Mouse (Mus musculus) retina, embryonic 14.5 days (tissue): ENCODE data around the gene Krt16.
A peak's percentile ranks its signal among the peaks of the same experiment; 100 is the strongest.

Experiments used
- DNase-seq: peaks from one replicate; pipeline ENCODE4 v3.0.0-alpha.2; 2015; ENCODE audit warnings: low spot score

The Krt16 gene

GRCm38 (mm10) chr11:100248852-100249465, at the start of gene Krt16:
TSS of gene Krt16 (minus strand) at chr11:100248902.
- no peak for DNase-seq

- DNase-seq: peak; percentile 56
These were observed 49.1 kb upstream of the Krt16 start for GRCm38 (mm10) chr11:100297801-100298200.

GRCm38 (mm10) chr11:100295308-100295707, 46.6 kb upstream of the Krt16 start:
- peak; percentile 97 for DNase-seq

GRCm38 (mm10) chr11:100292884-100293283, 44.2 kb upstream of the Krt16 start:
- no peak for DNase-seq

- DNase-seq: no peak
These were observed 41.5 kb upstream of the Krt16 start for GRCm38 (mm10) chr11:100290235-100290634.

- DNase-seq: no peak
These were observed 40.2 kb upstream of the Krt16 start for GRCm38 (mm10) chr11:100288942-100289341.

- DNase-seq: no peak
These were observed 38.3 kb upstream of the Krt16 start for GRCm38 (mm10) chr11:100287024-100287423.

- no peak for DNase-seq
These were observed 36.3 kb upstream of the Krt16 start for GRCm38 (mm10) chr11:100284988-100285387.

- DNase-seq: peak; percentile 88
These were observed 33.8 kb upstream of the Krt16 start for GRCm38 (mm10) chr11:100282549-100282948.

- DNase-seq: peak; percentile 97
These were observed 33.2 kb upstream of the Krt16 start for GRCm38 (mm10) chr11:100281596-100282544.

- no peak for DNase-seq
These were observed 30.1 kb upstream of the Krt16 start for GRCm38 (mm10) chr11:100278759-100279158.

- no peak for DNase-seq
These were observed 29.2 kb upstream of the Krt16 start for GRCm38 (mm10) chr11:100277726-100278480.

GRCm38 (mm10) chr11:100275466-100275865, 26.8 kb upstream of the Krt16 start:
- DNase-seq: no peak

- no peak for DNase-seq
These were observed 26.0 kb upstream of the Krt16 start for GRCm38 (mm10) chr11:100274719-100275118.

GRCm38 (mm10) chr11:100271878-100272277, 23.2 kb upstream of the Krt16 start:
- DNase-seq: no peak

- no peak for DNase-seq
These were observed 21.2 kb upstream of the Krt16 start, which contains the start of gene Krt42 for GRCm38 (mm10) chr11:100269821-100270332. TSS of gene Krt42 (minus strand) at chr11:100269871.

GRCm38 (mm10) chr11:100262058-100262980, 13.6 kb upstream of the Krt16 start:
- DNase-seq: no peak

- DNase-seq: no peak
These were observed 12.5 kb upstream of the Krt16 start for GRCm38 (mm10) chr11:100261235-100261605.

GRCm38 (mm10) chr11:100260514-100261234, 12.0 kb upstream of the Krt16 start, which contains the start of gene Krt17:
TSS of gene Krt17 (minus strand) at chr11:100261029.
- no peak for DNase-seq

- DNase-seq: no peak
These were observed 10.4 kb upstream of the Krt16 start for GRCm38 (mm10) chr11:100259079-100259478.
